Mouse (Mus musculus): ENCODE data around the gene Il13.

Il13 gene

GRCm38 (mm10) chr11:53632122-53632733 lies 2.3 kb downstream of the Il13 start:
- DNase-seq (ENCODE audit: inconsistent ontology term) = no peak

GRCm38 (mm10) chr11:53627859-53628258 lies 6.6 kb downstream of the Il13 start:
- DNase-seq (ENCODE audit: inconsistent ontology term) = peak; percentile 55

GRCm38 (mm10) chr11:53626802-53627373 lies 7.6 kb downstream of the Il13 start:
- DNase-seq (ENCODE audit: inconsistent ontology term) = no peak

GRCm38 (mm10) chr11:53624124-53624523 lies 10.4 kb downstream of the Il13 start:
- no peak for DNase-seq (ENCODE audit: inconsistent ontology term)

GRCm38 (mm10) chr11:53623573-53623972 lies 10.9 kb downstream of the Il13 start:
- DNase-seq (ENCODE audit: inconsistent ontology term) = no peak

- no peak for DNase-seq (ENCODE audit: inconsistent ontology term)
These were observed 12.1 kb downstream of the Il13 start for GRCm38 (mm10) chr11:53622440-53622806.

GRCm38 (mm10) chr11:53621582-53622439 lies 12.7 kb downstream of the Il13 start:
- DNase-seq (ENCODE audit: inconsistent ontology term) = no peak

GRCm38 (mm10) chr11:53620094-53620493 lies 14.4 kb downstream of the Il13 start:
- DNase-seq (ENCODE audit: inconsistent ontology term) = no peak

- DNase-seq (ENCODE audit: inconsistent ontology term) = no peak
These were observed 15.1 kb downstream of the Il13 start for GRCm38 (mm10) chr11:53619428-53619827.

GRCm38 (mm10) chr11:53618619-53619198 lies 15.8 kb downstream of the Il13 start, which contains the start of gene Il4:
Gene Il4, minus strand, starts transcription at chr11:53618669.
- DNase-seq (ENCODE audit: inconsistent ontology term) = no peak

GRCm38 (mm10) chr11:53617562-53618109 lies 16.9 kb downstream of the Il13 start:
- no peak for DNase-seq (ENCODE audit: inconsistent ontology term)

GRCm38 (mm10) chr11:53616748-53617558 lies 17.5 kb downstream of the Il13 start:
- no peak for DNase-seq (ENCODE audit: inconsistent ontology term)

- no peak for DNase-seq (ENCODE audit: inconsistent ontology term)
These were observed 18.9 kb downstream of the Il13 start for GRCm38 (mm10) chr11:53615575-53615974.

GRCm38 (mm10) chr11:53615172-53615571 lies 19.3 kb downstream of the Il13 start:
- no peak for DNase-seq (ENCODE audit: inconsistent ontology term)

GRCm38 (mm10) chr11:53609672-53610071 lies 24.8 kb downstream of the Il13 start:
- DNase-seq (ENCODE audit: inconsistent ontology term) = no peak

GRCm38 (mm10) chr11:53609231-53609630 lies 25.3 kb downstream of the Il13 start:
- no peak for DNase-seq (ENCODE audit: inconsistent ontology term)

- no peak for DNase-seq (ENCODE audit: inconsistent ontology term)
These were observed 28.9 kb downstream of the Il13 start for GRCm38 (mm10) chr11:53605609-53606008.

GRCm38 (mm10) chr11:53604983-53605382 lies 29.5 kb downstream of the Il13 start:
- no peak for DNase-seq (ENCODE audit: inconsistent ontology term)

- DNase-seq (ENCODE audit: inconsistent ontology term) = no peak
These were observed 43.4 kb downstream of the Il13 start for GRCm38 (mm10) chr11:53591116-53591515.

GRCm38 (mm10) chr11:53590368-53590768 lies 44.1 kb downstream of the Il13 start:
- peak; percentile 32 for DNase-seq (ENCODE audit: inconsistent ontology term)

GRCm38 (mm10) chr11:53588279-53588678 lies 46.2 kb downstream of the Il13 start:
- no peak for DNase-seq (ENCODE audit: inconsistent ontology term)
